Mouse (Mus musculus) activated CD4-positive, CD25-positive, alpha-beta regulatory T cell, adult 9 weeks (primary cell): Measurements from ENCODE around the gene Tgm7. TPM values are rescaled to one million over a fixed set of nuclear protein-coding genes. Genes with fewer than 3 reads are reported as not detected.

Experiments used
- polyA plus RNA-seq: library from polyadenylated mRNA; unstranded; fragments of 100-300 nt; shearing (Covaris generic); gene quantifications from one replicate; pipeline ENCODE4 v1.2.1, GENCODE M21; 2017

Gene Tgm7
- not detected for polyA plus RNA-seq

DNA sequence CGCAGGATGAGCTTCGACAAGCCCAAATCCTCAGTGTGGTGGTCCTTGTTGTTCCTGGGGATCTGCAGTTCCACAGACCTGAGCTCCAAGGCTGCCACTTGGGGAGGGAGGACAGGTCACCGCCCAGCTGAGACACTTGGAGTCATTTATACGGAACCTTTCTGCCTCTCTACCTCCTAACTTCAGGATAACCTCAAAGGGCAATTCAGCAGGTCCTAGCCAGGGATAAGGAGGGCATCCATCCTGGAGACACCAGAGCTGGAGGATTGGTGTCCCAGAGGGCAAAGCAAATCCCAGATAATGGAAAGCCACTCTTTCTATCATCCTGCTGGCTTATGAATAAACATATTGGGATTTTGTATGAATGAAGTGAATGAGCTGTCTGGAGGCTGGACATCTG, at the start of gene Tgm7:
TSS of gene Tgm7 (minus strand) at position 101 of the 400 bp plus-strand sequence.

DNA sequence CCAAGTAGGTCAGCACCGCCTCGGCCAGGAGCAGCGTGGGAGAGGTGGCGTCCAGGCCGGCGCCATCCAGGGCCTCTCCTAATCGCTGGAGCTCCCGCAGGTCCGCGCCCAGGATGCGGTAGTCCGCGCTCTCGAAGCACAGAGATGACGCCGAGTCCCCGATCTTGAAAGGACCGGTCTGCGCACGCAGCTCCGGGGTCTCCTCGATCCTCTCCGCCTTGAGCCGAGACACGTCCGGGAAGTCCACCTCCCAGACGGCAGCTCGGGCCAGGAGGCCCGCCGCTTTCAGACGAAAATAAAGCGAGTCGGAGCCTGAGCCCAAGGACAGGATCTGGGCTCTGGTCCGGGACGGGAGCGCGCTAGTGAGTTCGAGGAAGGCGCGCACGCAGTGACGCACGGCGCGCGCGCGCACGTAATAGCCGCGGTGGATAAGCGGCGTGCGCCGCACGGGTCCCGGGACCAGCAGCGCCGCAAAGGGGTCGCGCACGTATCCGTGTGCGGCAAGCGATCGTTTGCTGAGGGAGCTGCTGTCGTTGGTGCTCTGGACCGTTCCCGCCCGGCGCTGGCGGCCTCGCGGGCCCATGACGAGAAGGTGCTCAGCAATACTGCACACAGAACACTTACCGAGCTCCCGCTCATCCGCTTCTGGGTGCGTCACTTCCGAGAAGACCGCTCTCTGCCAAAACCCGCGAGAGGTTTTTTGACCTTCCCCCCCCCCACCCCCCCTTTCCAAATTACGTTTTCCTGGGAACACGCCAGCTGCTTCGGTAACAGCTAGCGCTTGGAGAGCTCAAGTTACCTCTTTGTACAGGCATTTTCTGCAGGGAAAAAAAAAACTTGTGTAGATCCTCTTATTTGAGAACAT, 30.7 kb upstream of the Tgm7 start, which contains the start of the genes Adal and Lcmt2:
TSS of gene Adal (plus strand) at position 411 of the 865 bp plus-strand sequence.
TSS of gene Lcmt2 (minus strand) at position 636 of the 865 bp plus-strand sequence.

DNA sequence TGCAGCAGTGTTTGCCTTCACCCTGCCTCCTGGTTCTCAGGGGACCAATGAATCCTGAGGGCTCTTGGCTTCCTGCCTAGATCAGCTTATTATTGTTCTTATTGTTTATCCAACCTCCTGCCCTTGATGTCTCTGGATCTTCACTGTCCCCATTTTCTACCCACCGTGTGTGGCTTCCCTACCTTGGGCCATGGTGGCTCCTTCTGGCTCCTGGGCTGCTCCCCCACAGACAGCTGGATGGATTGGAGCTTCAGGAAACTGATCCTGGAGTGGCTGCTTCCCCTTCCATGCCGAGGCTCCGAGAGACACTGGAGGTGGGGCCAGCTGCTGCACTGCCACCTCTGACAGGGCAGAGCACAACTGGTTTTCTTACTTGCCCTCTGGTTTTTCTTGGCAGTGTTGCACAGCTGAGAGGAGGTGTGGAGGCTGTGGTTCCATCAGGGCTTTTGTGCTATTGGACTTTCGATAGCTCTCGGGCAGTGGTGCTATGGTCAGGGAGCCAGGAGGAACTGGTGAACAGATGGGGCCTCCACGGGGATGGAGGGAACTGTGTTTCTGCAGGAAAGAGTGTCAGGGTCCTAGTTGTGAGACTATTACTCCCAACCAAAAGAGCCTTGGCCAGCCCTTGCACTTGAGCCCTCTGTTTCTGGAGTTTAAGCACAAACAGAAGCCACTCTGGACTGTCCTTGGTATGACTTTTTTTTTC, 24.0 kb downstream of the Tgm7 start, which contains the start of gene Tgm5:
TSS of gene Tgm5 (minus strand) at position 362 of the 706 bp plus-strand sequence.

Other genes starting within 250 kb of the Tgm7 start
- 62.4 TPM for gene Ubr1, start 139.1 kb downstream of the Tgm7 start, polyA plus RNA-seq
- 13.0 TPM for gene Tmem62, start 132.8 kb downstream of the Tgm7 start, polyA plus RNA-seq
- gene Ccndbp1, start 101.4 kb downstream of the Tgm7 start, polyA plus RNA-seq = 161 TPM
- gene Epb42, start 72.7 kb downstream of the Tgm7 start, polyA plus RNA-seq = 0.92 TPM
- not detected for gene Tgm5, start 24.0 kb downstream of the Tgm7 start, polyA plus RNA-seq
- 17.0 TPM for gene Adal, start 30.6 kb upstream of the Tgm7 start, polyA plus RNA-seq
- 13.1 TPM for gene Lcmt2, start 30.9 kb upstream of the Tgm7 start, polyA plus RNA-seq
- 105 TPM for gene Tubgcp4, start 60.9 kb upstream of the Tgm7 start, polyA plus RNA-seq
- 71.9 TPM for gene Zscan29, start 61.3 kb upstream of the Tgm7 start, polyA plus RNA-seq
- 82.4 TPM for gene Trp53bp1, start 161.6 kb upstream of the Tgm7 start, polyA plus RNA-seq
- gene Map1a, start 179.8 kb upstream of the Tgm7 start, polyA plus RNA-seq = 0.06 TPM
- 15.4 TPM for gene Ppip5k1, start 245.6 kb upstream of the Tgm7 start, polyA plus RNA-seq
- gene Ckmt1, start 247.9 kb upstream of the Tgm7 start, polyA plus RNA-seq = not detected